Mouse (Mus musculus): ENCODE data around the gene Gm49398.
A peak's percentile ranks its signal among the peaks of the same experiment; 100 is the strongest.

Gm49398 gene

GRCm38 (mm10) chr13:61288739-61289138, at the start of gene Gm49398:
Gm49398 (minus strand) TSS chr13:61288839.
- DNase-seq (ENCODE audit: low spot score in 2 of 2) = no peak

- DNase-seq (ENCODE audit: low spot score in 2 of 2) = no peak
These were observed 33.4 kb downstream of the Gm49398 start, which contains the start of gene Cts8 for GRCm38 (mm10) chr13:61255258-61255657. Cts8 (minus strand) TSS chr13:61255358.

- DNase-seq (ENCODE audit: low spot score in 2 of 2) = peak in 1 of 2 experiments; percentile 7
These were observed 47.3 kb downstream of the Gm49398 start for GRCm38 (mm10) chr13:61241076-61241947.

GRCm38 (mm10) chr13:61203310-61203709, 85.3 kb downstream of the Gm49398 start, which contains the start of gene Cts6:
Cts6 (minus strand) TSS chr13:61203410.
- no peak for DNase-seq (ENCODE audit: low spot score in 2 of 2)

All from spleen, postnatal 14 days (tissue).